Mouse (Mus musculus): ENCODE data around the gene Dnajc5g.
A peak's percentile ranks its signal among the peaks of the same experiment; 100 is the strongest.

The Dnajc5g gene

GRCm38 (mm10) chr5:31105814-31106335 is at the start of gene Dnajc5g:
Dnajc5g (plus strand) TSS chr5:31106285.
- DNase-seq (ENCODE audit: low spot score), result no peak

DNA sequence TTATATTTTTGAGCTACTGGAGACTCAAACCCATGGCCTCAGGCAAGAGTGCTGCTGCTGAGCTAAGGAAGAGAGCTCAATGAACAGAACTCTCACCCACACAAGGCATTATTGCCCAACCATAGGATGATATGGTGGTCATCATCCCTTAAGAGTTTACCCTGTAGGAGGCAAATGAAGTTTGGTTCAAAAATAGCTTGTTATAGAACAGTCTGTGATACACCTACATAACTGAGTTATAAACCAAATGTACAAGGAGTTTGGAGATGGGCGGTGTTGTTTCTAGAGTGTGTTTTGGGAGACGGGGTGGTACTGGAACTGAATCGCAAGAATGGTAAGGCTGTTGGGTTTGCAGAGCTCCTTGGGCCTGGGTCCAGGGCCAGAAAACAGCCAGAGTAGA is 36.3 kb upstream of the Dnajc5g start:
- DNase-seq (ENCODE audit: low spot score), result no peak

GRCm38 (mm10) chr5:31071059-31071458 is 35.0 kb upstream of the Dnajc5g start:
- peak; percentile 53 for DNase-seq (ENCODE audit: low spot score)

DNA sequence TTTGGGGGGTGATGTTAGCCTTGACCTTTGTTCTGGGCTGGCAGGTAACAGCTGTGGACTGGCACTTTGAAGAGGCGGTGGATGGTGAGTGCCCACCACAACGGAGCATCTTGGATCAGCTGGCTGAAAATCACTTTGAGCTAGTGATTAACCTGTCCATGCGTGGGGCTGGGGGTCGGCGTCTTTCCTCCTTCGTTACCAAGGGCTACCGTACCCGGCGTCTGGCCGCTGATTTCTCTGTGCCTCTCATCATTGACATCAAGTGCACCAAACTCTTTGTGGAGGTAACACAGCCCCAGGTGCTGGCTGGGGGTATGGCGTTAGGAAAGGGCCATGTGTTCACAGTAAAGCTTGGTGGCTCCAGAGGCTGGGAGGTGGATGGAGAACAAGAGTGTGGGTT is 34.3 kb upstream of the Dnajc5g start:
- no peak for DNase-seq (ENCODE audit: low spot score)

GRCm38 (mm10) chr5:31073176-31073575 is 32.9 kb upstream of the Dnajc5g start:
- DNase-seq (ENCODE audit: low spot score), result no peak

DNA sequence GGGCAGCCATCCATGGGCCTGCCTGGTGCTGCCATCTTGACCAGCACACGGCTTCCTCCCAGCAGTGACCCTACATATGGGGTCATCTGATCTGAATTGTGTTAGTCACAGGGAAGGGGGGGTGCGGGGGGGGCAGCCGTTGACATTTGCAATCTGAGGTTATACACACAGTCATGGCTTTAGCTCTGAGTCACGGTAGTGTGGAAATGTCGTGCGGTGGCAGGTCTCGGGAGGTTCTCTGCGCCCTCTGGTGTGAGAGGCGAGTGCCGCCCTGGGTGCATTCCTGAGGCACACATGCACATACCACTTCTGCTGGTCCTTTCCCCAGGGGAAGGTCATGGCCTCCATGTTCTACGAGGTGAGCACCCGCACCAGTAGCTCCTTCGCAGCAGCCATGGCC is 29.7 kb upstream of the Dnajc5g start:
- no peak for DNase-seq (ENCODE audit: low spot score)

GRCm38 (mm10) chr5:31080059-31080794 is 25.9 kb upstream of the Dnajc5g start:
- no peak for DNase-seq (ENCODE audit: low spot score)

DNA sequence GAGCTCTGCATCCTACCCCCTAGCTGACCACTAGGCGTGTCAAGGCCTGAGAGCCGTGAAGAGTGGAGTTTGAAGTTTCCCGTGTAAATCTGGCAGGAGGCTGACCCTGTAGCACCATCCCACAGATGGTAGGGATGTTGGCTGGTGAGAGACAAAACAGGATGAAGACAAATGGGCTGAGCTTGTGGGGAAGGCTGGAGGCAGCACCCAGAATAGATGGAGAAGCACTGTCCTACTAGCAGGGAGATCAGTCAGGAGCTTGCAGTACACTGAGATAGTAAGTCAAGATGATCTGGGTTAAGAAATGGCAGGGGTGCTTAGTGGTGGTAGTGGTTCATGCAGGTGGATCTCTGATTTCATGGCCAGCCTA is 25.3 kb upstream of the Dnajc5g start:
- no peak for DNase-seq (ENCODE audit: low spot score)

DNA sequence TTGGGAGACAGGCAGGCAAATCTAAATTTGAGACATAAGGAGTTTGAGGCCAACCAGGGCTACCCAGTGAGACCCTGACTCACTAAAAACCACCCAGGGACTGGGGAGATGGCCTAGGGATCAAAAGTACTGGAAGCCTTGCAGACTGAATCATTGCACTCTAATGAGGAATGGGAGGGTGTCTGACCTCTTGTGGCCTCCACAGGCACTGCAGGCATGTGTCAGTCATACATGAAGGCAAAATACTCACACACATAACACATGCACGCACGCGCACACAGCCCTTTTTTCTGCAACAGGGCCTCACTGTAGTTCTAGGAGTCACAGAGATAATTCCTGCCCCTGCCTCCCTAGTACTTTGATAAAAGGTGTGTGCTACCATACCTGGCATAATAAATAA is 24.7 kb upstream of the Dnajc5g start:
- DNase-seq (ENCODE audit: low spot score), result peak; percentile 51

- DNase-seq (ENCODE audit: low spot score), result peak; percentile 47
These were observed 23.7 kb upstream of the Dnajc5g start for GRCm38 (mm10) chr5:31082355-31082754.

DNA sequence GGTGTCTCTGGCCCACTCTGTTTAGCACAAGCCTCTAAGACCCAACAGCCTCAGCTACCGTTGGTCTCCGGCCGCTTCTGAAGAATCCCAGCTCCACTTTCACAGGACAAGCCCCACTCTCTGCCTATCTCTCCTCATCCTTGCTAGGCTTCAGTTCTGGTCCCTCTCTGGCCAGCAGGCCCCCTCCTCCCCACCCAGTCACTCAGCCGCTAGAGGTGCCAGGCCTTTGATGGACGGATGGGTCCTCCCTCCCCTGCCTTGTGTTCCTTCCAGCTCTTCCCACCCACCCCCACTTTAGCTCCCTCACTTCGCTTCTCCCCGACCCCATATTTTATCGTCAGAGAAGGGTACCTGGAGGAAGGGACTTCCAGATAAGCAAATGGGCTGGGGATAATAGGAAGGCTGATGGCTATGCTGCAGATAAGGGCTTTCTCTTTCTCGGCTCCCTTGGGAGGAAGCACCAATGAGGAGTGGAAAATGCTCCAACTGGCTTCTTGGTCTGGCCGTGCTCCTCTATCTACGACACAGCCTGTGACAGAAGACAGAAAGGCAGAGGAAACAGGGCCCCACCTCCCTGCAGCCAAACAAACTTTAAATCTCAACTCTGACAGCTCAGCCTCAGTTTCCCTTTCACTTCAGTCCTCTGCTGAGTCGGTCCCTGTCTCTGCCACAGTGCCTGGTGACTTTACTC is 23.0 kb upstream of the Dnajc5g start:
- DNase-seq (ENCODE audit: low spot score), result no peak

- no peak for DNase-seq (ENCODE audit: low spot score)
These were observed 22.1 kb upstream of the Dnajc5g start for GRCm38 (mm10) chr5:31083949-31084348.

DNA sequence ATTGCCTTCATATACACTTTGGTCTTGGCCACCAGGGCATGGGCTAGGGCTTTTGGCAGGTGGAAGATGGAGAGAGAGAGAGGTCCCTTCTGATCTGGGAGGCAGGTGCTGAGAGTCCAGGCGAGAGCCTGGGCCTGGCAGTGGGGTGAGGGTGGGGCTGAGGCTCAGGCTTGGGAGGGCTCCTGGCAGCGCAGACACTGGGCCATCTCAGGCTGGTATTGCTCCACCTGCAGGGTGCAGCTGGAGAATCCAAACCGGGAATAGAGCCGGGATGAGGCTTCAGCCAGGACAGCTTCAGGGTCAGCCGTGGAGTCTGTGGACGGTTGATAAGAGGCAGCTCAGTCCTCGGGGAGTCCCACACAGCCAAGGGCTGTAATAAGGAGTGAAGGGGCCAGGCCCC is 19.5 kb upstream of the Dnajc5g start:
- DNase-seq (ENCODE audit: low spot score), result no peak

DNA sequence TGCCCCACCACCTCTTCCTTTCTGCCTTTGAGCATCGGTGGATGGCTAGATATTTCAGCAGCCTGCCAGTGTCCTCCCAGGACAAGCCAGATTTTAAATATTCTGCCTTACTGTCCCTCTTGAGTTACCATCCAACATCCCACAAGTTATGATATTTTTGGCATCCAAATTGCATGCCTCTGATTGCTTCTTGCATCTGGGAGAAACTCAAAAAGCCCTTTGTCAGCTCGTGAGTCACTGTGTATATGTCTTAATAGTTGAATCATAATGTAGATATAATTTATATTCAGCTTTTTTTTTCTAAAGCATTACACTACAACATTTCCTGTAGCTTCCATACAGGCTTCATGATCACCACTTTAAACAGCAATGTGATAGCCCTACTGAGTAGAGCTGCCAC is 19.0 kb upstream of the Dnajc5g start:
- no peak for DNase-seq (ENCODE audit: low spot score)

GRCm38 (mm10) chr5:31092231-31092975 is 13.7 kb upstream of the Dnajc5g start:
- DNase-seq (ENCODE audit: low spot score), result no peak

GRCm38 (mm10) chr5:31093151-31094041 is 12.7 kb upstream of the Dnajc5g start:
- DNase-seq (ENCODE audit: low spot score), result no peak

- no peak for DNase-seq (ENCODE audit: low spot score)
These were observed 11.8 kb upstream of the Dnajc5g start for GRCm38 (mm10) chr5:31094100-31094798.

DNA sequence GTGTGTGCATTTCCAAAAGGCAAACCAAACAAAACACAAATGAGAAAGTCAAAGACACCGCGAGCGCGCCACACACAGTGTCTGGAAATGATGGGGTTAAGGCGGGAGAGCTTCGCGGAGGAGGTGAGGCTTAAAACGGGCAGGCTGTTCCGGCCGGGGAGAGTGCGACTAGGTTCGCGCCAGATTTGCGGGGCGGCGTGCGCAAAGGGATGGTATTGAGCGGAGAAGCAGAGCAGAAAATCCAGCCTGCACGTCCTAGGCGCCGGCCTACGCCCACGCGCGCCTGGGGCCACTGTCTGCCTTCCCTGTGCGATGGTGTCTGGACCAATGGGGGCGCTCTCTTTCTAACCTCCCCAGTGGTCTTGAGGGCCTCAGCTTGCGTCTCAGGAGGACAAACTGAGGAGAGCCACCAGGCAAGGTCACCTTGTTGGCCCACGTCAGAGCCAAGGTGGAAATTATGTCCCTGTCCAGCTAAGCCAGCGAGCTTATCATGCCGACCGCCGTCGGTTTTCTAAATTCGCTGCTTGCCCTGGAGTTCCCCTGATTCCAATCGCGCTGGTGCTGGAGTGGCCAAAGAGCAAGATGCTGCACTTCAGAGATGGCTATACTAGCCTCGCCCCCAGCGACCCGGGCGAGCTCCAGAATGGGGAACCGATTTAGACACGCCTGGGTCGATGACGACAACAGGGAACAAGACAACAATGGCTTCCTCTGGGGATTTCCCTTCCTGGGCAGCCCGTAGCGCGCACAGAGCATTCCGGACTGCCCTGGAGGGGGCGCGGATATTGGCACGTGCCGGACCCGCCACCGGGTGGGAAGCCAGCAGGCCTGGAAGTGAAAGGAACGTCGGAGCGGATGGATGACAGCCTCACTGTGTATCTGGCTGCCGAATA is 11.0 kb upstream of the Dnajc5g start:
- DNase-seq (ENCODE audit: low spot score), result no peak

- DNase-seq (ENCODE audit: low spot score), result no peak
These were observed 10.2 kb upstream of the Dnajc5g start for GRCm38 (mm10) chr5:31095711-31096480.

Data from adipocyte (in vitro differentiated cells).